Mouse (Mus musculus) adrenal gland, postnatal 10 days (tissue): ENCODE results near the gene Gtf2h4. TPM values are rescaled to one million over a fixed set of nuclear protein-coding genes. Genes with fewer than 3 reads are reported as not detected.
A peak's percentile ranks its signal among the peaks of the same experiment; 100 is the strongest.

Experiments
- DNase-seq: peaks from one replicate; pipeline ENCODE4 v3.0.0; 2021; ENCODE audit warnings: mixed read lengths
- long read RNA-seq, 2 experiments: library from polyadenylated mRNA; stranded (forward); transcript quantifications; one replicate each; pipeline ENCODE4 v2.0.0; 2021
- total RNA-seq, 2 experiments: library from RNA; stranded (reverse); gene quantifications; 2 replicates each; pipeline ENCODE4 v1.2.3; 2021

Gene Gtf2h4
- total RNA-seq, result 10 to 100 TPM; 27.6 to 32.2 TPM
- long read RNA-seq, experiment 1, transcript Gtf2h4-201 (14 exons, 1,679 nt), result major isoform, 17 of 26 reads
- long read RNA-seq, experiment 1, partial matches to known transcripts, result 4 of 26 reads
- long read RNA-seq, experiment 1, other reads (novel, unspliced or antisense), result 3 of 26 reads
- long read RNA-seq, experiment 2, transcript Gtf2h4-201 (14 exons, 1,679 nt), result major isoform, 18 of 21 reads
- long read RNA-seq, experiment 2, partial matches to known transcripts, result 1 of 21 reads
- long read RNA-seq, experiment 2, other reads (novel, unspliced or antisense), result 0 of 21 reads

DNA sequence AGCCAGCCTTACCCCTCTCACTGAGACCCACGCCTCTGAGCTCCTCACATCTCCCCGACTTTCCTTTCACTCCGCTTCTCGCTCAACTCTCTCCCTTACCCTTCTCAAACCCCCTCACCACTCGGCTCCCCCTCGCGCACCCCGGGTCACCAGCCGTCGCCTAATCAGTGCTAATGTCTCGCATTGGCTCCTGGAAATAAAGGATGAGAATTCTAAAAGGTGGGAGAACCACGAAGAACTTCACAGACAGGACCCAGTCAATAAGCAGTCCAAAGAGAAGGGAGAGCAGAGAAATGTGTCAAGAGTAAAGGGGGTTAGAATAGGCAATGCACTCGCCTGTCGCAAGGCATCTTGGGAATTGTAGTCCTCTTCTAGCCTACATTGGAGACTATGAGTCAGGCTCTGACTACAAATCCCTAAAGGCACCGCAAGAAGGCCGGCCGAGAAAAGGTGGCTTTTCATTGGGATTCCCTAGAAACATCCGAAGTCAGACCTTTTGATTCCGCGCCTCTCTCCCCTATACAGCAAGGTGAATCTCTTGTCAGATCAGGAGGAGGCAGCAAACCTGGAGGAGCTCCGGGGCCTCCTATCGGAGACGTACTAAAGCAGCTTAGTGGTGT, at the start of gene Gtf2h4:
Gtf2h4 (minus strand) TSS at position 324 of the 620 bp plus-strand sequence.
- DNase-seq, result peak; percentile 88

DNA sequence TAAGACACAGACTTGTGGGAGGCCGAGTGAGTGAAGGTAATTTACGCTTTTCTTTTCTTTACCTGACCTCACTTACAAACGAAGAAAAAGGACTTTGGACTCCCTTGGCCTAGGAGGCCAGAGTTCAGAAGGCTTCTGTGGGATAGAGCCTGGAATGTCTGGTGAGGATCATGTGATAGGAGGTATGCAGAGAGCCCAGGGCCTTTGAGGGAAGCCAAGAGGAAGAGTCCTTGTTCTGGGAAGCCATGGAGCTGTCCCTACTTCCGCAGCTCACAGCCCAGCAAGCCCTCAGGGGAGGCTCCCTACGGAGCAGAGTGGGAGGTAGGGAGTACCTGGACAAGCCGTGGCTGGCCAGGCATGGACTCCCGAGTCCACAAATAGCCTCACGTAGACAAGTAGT, 48.1 kb upstream of the Gtf2h4 start:
- DNase-seq, result no peak

DNA sequence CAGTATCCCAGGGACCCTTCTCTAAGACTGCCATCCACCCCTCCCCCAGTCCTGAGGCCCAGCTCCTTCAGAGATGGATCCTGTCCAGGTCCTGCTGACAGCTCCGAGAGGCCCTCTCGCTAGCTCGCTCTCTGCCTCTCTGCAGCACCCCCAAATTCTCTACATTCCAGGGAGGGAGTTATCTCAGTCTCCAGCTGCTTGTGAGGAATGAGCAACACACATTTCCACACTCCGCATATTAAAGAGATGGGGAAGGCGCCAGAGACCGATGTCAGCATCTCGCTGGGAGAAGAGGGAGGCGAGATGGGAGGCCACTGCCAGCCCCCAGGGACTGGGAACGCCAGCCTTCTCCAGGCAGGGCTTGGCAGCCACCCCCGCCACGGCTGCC, 46.8 kb upstream of the Gtf2h4 start:
- DNase-seq, result peak; percentile 41

DNA sequence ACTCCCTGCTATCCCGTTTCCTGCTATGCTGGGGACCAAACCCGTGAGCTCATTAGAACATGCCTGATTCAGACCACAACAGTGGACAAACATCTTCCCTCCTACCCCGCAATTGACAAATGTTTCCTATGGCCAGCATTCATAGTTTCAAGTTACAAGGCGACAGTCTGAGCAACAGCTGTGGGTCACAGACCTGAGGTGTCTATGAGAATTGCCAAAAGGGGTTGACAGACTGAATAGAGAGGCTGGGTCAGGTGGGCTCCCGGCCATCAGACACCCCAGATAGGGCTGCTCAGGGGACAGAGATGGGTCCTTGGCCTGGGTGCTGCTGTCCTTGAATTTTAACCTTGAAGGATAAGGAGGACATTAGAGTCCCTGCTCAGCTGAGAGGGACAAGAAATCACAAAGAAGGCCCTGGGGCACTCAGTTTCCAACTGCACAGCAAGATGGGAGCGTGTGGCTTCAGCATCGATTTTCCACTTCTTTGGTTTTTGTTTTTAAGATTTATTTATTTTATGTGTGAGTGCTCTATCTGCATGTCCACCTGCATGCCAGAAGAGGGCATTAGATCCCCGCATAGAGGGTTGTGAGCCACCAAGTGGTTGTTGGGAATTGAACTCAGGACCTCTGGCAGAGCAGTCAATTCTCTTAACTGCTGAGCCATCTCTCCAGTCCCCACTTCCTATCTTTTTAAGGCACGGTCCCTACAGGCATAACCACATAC, 46.2 kb upstream of the Gtf2h4 start:
- no peak for DNase-seq

DNA sequence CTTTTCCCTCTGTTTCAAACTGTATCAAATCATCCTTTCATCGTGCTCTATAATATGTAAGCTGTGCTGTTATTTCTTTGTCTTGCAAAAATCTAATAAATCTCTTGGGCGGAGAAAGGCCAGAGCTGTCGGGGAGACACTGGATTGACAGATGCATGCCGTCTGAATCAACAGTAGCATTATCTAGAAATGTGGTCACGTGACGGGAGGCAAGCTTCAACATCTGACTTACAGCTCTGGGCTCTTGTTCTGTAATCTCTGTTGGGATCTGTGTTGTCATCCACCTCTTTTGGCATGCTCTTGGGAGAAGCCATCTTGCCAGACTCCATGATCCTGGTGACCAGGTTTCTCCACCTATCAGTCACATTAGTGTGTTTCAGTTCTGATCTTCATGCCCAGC, 43.5 kb upstream of the Gtf2h4 start:
- no peak for DNase-seq

DNA sequence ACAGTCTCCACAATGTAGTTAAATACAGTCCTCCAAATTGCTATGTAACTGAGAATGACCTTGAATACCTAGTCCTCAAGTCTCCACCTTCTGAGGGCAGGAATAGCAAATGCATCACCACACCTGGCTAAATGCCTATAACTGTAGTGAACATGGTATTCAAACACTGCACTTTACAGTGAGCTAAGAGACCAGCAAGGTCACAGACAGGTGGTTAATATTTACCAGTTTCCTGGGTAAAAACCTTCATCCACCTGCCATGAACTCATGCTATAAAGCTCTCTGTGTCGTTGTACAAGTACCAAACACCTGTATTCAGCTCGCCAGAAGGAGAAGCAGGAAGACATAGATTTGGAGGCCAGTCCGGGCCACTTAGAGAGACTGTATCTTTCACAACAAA, 42.6 kb upstream of the Gtf2h4 start:
- no peak for DNase-seq

DNA sequence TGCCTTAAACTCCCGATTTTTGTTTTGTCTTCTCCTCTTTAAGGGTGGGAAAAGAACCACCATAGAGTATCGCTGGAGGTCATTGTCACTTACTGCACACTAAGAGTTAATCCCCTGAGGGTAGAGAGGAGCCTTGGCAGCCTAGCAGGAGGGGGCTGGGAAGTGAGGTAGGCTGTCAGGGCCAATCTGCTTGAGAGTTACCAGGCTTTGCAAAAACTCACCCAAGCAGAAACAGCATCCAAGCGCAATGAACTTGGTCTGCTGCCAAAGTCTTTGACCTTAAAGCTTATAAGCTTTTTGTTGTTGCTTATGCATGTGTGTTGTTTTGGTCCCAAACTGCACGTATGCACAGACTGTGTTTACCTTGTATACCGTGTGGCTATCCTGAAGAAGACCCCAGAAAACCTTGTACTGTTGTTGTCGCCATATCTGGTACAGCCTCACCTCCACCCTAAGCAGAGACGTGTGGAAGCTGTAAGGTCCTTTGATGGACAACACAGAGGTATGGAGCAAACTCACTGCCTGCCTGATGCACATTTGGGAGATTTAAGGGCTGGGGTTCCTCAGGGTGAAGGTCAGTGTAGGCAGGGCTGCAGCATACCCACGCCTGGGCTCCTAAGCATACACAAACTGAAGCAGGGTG, 37.3 kb upstream of the Gtf2h4 start:
- DNase-seq, result peak; percentile 79

DNA sequence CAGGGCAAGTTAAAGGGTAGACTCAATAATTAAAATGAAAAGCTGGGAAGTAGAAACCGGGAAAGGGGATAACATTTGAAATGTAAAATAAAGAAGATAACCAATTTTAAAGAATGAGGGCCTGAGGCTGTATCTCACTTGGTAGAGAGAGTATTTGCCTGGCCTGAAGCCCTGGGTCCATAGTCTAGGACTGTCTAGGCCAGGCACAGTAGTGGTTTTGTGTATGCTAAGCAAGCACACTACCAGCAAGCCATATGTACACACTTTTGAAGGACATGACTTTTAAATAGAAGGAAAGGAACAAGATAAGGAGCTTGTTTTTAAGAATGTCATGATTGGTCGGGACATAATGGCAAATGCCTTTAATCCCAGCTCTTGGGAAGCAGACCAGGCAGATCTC, 35.1 kb upstream of the Gtf2h4 start:
- no peak for DNase-seq

DNA sequence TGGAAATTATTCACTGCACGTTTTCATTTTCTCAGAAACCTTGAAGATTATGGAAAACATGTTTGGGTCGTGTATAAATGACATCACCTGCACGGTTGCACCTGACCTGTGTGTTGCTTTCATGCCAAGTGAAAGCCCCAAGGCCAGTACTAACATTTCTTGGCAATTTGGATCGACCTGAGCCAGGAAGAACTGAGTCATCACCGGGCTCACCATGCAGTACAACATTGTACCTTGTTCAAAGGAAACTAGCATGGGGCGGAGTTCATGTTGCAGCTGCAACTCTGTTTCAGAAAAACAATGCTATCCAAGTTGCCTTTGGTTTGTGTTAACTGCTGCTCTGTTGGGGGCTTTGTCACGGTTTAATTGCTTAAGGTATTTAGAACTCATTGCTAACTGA, 34.4 kb upstream of the Gtf2h4 start:
- DNase-seq, result peak; percentile 35

DNA sequence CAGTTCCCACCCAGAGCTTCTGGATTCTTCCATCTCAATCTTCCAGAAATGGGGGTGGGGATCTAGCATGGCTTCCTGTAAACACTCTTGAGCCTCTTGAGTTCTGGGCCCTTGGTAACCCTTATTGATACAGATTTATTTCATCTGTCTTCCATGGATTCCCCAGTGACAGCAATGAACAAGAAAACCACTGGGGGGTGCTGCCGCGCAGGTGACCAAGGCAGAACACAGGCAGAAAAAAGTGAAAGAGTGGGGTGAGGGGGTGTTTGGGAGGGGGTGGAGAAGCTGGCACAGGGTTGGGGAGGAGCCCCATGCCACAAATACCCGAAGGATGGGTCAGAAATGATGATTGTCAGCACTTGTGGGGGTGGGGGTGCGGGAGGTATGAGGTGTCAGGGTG, 32.3 kb upstream of the Gtf2h4 start:
- peak; percentile 78 for DNase-seq

DNA sequence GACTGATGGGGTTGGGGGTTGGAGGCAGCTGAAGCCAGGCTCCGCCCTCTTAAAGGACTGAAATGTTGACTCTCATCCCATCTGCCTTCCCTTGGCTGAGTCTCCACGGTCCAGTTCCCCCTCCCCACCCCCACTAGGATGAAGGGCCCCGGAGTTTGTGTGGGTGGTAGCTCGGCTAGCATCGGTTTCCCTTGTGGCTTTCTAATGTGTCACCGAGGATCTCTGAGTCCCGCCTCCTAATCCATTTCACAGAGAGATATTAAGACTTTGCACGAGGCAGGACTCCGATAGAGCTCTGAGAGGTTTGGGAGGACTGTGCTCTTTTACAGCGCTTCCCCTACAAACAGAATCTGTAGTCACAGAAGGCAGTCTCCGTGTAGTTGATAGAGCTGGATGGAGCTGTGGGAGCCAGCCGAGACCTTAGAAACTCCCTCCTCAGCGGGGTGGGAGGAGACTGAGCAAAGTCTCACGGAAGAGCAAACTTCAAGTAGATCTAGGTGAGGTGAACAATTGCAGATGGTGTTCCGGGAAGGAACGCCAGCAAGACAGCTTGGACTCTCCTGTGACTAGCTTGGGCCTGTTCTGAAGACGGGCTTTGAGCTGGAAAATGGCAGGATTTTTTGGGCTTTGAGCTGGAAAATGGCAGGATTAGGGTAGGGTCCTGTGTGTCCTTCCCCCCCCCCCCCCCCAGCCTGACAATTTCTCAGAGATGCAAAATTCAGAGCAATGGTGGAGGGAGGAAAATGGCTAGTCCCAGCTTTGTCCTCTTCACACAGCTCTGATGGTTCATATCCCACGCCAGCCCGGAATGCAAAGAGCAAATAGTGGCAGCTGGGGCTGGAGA, 31.3 kb upstream of the Gtf2h4 start, which contains the start of gene Ddr1:
Ddr1 (minus strand) TSS at position 1 of the 844 bp plus-strand sequence.
- peak; percentile 31 for DNase-seq

DNA sequence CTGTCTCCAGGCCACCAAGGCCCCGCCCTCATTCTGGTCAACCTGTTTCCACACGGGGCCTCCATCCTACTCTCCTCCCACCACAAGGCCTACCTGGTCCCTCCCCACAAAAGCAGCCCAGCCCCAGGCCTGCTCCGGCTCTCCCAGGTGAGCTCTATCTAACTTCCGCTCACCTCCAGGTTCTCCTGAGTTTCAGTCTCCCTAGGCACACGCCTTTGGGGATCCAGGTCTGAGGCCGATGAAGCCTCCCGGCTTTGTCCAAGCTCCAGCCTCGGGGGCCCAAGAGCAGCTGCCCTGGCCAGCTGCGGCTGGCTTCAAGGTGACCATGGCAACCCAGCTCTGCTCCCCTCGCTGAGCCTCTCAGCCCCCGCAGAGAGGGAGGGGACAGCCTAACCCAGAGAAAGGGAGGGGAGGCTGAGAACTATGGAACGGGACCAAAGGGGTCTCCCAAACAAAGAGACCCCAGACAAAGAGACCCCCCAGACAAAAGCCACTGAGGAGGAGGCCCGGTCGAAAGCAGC, 30.3 kb upstream of the Gtf2h4 start:
- no peak for DNase-seq

DNA sequence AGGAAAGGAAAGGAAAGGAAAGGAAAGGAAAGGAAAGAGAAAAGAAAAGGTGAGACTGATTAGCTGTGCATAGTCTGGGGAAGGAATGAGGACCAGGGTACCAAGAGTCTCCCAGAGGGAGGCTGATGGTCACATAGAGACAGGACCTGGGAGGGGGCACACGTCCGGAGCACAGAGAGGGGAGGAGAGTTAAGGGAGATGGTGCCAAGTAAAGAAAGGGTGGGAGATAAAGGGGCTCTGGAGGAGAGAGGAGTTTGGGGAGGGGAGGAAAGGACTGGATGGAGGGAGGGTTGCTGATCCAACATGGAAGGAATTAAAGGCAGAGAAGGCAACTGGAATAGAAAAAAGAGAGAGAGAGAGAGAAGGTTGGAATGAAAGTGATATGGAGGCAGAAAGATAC, 29.5 kb upstream of the Gtf2h4 start:
- no peak for DNase-seq

DNA sequence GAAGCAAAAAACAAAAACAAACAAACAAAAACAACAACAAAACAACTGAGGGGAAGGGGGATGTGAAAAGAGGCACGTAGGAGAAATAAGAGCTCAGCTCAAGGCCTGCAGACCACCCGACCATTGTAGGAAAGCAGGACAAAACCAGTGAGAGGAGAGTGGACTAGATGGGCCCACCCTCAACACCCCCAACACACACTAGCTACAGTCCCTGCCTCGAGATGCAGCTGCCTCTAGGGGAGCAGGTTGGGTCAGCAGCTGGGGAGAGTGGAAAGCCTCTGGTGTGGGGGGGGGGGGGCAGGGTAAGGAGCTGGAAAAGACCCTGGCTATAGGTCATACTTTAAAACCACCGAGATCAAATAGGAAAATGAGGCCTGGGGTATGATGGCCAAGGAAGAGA, 29.1 kb upstream of the Gtf2h4 start:
- no peak for DNase-seq

DNA sequence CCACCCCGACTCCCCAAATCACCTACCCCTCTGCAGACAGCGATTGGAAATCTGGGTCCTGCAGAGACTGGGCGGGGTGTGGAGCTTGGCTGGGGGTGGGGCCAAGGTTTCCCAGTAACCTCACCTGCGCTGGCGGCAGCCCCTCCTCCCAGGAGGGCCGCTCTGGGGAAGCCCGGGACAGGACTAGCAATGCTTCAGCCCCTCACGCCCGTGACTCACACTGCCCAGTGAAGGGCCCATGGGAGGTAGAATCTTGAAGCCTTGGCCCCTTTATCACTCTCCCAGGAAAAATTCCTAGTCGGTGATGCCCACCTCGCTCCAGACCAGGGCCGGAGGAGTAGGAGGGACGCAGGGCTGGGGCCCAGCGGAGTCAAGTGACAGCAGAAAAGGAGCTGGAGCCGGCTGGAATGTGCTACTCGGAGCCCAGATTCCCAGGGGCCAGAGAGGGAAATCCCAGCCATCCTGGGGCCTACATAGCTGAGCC, 28.5 kb upstream of the Gtf2h4 start:
- DNase-seq, result peak; percentile 51

DNA sequence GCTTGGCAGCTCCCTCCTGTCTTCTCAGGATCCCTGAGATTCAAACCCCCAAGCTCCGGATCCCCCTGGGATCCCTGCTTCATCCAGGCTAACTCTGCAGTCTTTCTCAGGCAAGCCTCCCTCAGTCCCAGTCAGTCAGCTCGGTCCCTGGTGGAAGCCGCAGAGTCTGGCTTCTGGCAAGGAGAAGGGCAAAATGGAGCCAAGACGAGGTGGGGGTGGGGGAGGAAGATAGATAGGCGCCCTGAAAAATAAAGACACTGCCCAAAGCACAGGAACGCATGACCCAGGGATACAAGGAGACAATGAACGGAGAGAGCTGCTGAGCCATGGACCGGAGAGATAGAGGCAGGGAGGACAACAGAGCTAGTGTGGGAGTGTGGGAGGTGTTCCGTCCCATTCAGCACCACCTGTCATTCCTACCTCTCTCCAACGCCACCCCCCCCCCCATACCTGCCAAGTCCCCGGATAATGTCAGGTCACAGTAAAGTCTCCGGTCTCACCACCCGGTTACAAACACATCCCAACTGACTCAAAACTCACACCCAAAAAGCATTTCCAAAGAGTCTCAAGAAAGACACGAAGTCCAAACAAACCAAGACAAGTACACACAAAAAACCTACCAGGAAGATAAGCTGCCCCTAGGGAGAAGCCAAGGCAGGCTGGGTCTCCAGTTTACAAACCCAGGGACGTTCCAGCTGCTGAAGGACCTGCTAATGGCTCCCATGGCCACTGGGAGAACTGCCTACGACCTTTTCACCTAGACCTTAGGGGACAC, 27.9 kb upstream of the Gtf2h4 start:
- peak; percentile 58 for DNase-seq

DNA sequence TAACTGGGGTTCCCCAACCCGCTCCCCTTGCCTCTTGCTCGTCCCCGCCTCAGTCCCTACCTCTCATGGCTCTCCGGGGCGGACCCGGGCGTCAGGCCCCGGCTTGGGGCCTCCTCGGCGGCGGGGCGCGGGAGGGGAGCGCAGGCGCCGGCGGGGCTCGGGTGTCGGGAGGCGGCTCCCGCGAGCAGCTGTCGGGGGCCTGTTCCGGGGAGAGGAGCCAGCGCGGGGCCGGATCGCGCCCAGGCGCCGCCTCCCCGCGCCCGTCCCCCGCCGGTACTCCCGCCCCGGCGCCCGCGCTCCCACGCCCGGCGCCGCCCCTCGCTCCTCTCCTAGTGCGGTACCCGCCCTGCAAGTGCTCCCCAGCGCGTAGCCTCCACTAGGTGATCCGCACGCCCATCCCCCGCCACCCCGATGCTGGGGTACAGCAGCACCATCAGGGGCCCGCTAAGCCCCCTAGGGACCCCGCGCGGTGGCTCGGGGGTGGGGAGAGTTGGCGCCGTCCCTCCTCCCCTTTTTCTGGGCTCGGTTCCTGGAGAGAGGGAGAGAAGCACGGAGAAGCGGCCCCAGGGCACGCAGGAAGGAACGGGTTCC, 26.9 kb upstream of the Gtf2h4 start:
- peak; percentile 89 for DNase-seq

DNA sequence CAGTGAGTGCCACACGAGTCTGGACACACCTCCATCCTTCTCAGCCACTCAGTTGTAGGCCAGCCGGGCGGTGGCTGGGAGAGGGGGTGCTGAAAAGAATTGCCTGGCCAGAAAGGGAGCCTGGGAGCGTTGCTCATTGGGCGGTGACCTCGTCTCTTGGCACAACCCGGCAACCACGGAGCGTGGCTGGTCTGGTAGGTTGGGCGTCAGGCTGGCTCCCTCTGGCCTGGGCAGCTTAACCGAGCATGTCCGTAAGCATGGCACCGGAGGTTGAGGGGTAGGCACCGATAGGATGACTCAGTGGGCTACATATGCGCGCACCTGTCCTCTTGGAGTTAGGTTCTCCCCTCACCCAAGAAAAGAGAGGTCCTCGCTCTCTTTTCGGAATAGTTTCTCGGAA, 26.4 kb upstream of the Gtf2h4 start:
- DNase-seq, result peak; percentile 90

DNA sequence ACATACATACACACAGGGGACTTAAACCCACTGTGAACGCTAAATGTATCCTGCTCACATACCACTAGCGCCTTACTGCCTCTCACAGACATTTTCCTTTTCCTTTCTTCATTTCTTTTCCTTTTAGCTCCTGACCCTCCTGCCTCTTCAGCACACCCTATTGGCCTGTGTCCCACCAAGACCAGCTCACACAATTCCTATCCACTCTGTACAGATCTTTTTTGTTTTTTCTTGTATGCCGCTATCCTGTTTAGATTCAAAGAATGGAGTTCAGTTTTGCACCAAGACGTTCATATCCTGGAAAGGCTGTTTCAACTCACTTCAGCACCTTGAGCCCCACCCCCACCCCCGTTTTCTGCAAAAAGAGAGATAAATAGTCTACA, 25.0 kb upstream of the Gtf2h4 start:
- no peak for DNase-seq

DNA sequence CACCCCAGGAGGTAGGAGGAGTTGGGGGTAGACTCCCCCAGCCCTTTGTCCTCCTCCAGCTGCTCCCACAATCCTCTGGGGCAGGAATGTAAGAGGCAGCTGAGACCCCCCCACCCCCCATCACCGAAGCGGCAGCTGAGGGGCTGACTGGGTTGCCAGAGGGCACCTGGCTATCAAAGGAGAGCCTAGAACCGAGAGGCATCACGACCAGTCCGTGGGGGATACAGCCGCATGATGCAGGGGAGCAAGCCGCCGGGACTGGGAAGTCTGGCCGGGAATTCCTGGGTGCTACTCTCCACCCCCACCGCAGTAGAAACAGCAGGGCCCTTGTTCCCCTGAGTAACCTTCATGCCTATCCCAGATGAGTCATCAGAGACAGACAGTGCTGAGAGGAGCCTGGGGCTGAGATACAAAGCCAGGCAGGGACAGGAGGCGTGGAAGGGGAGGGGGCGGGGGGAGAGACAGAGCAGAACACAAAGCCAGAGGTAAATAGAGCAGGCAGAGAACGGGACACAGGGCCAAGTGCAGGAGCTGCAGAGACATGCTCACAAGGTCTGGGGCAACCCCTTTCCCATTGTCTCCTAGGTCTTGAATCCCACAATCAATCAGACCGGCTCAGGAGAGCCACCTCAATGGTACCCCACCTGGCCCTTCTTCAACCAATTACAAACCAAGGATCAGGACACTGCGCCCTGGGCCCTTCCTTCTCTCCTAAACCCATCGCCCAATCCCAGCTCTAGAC, 24.4 kb upstream of the Gtf2h4 start:
- peak; percentile 66 for DNase-seq
